Mouse (Mus musculus) MEL-GATA-1-ER (cell line): ENCODE results near the gene Cabp4.
"Not testable (repeated sequence)": the region's sequence is repeated elsewhere in the genome, so short reads cannot be mapped to it uniquely, and the experiment has no call there.

ENCODE experiments used
- DNase-seq: peaks from one replicate; pipeline ENCODE4 v3.0.0-alpha.2; 2012; ENCODE audit warnings: low read depth; ENCODE audit errors: extremely low read depth

The Cabp4 gene

DNA sequence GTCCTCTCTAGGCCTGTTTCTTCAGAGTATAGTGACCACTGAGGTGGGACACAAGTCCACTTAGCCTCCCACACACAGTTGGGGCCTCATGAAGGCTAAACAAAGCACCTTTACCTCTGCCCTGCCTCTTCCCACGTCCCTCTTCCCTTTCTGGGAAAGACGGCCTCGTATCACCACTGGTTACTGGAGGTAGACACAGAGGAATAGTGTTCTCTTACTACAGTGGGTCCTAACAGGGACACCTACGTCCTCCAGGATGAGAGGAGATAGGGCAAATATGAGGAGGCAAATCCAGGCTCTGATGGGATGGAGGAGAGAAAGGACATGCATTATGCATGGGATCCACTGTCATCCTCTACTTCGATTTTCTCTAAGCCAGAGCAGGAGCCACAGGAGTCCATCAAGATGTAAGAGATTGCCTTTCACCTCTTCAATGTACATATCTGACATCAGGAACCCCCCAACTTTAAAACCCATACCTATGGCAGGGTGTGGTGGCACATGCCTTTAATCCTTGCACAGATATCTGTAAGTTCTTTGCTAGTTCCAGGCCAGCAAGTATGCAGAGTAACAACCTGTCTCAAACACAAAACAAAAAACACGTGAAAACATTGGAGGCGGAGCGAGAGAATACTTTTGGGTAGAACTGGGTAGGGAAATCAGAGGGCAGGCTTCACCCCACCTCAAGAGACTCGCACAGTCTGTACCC, 4.1 kb upstream of the Cabp4 start:
- no peak for DNase-seq

DNA sequence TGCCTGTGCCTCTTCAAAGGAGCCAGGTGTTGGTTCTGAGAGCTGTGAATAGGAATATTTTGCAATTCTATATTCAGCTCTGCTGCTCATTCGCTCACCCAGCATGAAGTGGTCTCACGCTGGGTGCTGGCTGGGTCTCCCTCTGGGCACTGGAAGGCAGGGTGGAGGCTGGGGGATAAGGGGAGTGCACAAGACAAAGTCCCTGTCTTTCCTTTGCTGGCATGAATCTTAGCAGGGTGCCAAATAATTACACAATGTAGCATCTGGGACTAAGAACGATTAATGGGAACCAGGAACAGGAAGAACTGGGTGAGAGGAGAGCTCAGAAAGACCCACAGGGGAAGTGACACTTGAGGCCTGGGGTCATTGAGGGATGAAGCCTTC, 3.2 kb upstream of the Cabp4 start:
- DNase-seq: no peak

DNA sequence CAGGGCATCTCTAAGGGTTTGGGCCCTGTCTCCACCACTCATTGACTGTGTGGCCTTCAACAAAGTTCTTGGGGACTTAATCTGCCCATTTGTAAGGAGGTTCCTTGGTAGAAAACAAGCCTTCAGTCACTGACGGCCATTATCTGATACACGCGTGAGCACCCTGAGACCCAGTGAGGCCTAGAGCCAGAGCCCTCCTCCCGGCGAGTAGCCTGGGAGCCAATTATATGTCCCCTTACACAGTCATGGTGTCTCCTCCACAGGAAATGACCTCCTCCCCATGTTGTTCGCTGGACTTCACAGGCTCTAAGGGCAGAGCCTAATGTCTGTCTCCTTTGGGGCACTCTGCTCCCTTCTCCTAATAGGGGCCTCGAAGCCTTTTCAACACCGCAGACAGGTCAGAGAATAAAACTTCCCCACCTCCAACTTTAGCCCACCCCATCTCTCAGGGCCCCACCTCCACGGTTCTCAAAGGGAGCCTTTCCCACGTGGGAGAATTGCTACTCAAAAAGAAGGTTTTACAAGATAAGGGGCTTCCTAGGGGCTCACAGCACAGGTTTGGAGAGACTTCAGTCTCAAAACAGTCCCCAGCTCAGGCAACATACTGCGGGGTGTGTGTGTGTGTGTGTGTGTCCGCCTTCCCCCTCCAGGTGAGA, 2.7 kb upstream of the Cabp4 start:
- no peak for DNase-seq

DNA sequence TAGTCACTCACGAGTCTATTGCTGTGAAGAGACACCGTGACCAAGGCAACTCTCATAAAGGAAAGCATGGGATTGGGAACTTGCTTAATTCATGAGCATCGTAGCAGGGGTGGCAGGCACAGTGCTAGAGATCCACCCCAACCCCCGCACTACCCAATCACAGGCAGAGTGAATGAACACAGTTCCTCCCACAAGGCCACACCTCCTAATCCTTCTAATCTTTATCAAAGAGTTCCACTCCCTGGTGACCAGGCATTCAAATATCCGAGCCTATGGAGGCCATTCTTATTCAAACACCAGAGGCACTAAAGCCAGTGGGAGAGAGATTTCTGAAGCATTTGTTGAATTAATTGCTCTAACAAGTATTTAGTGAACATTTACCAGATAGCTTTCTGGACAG, 2.1 kb upstream of the Cabp4 start:
- no peak for DNase-seq

DNA sequence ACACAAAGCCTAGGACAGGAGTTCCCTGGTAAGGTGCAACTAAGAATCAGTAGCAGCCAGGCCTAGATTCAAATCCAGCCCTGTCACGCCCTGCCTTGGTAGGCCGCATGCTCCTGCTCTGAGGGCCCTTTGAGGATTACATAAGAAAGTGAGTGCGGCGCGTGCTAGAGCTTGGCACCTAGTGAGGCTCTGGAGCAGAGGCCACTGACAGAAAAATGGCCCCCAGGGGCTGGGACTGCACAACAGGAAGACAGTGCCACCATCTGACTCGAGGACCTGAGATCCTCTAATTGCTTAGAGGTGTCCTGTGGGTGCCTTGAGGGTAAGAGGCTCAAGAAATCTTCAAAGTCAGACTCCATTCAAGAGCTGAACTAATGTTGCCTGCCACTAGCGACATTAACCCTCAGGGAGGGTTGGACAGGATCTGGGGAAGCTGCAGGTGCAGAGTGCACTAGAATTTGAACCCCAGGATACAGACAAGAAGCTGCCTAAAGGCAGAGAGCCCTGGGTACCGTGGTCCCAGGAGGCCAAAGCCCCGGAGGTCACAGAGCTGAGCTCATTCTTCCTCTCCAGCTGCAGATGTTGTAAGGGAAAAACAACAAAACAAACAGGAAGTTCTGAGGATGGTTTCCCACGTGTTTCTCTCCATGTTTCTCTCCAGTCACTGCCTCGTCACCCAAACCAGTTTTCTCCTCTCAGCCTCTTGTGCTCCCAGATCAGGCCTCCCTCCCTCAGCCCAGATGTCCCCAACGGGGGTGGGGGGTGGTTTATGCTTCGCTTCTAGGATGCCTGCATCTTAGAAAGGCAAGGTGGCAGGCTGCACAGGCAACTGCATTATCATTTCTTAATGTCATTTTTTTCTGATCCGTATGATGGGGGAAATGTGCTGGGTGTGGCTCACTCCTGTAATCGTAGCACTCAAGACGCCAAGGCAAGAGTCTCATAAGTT, 991 bp upstream of the Cabp4 start:
- no peak for DNase-seq

DNA sequence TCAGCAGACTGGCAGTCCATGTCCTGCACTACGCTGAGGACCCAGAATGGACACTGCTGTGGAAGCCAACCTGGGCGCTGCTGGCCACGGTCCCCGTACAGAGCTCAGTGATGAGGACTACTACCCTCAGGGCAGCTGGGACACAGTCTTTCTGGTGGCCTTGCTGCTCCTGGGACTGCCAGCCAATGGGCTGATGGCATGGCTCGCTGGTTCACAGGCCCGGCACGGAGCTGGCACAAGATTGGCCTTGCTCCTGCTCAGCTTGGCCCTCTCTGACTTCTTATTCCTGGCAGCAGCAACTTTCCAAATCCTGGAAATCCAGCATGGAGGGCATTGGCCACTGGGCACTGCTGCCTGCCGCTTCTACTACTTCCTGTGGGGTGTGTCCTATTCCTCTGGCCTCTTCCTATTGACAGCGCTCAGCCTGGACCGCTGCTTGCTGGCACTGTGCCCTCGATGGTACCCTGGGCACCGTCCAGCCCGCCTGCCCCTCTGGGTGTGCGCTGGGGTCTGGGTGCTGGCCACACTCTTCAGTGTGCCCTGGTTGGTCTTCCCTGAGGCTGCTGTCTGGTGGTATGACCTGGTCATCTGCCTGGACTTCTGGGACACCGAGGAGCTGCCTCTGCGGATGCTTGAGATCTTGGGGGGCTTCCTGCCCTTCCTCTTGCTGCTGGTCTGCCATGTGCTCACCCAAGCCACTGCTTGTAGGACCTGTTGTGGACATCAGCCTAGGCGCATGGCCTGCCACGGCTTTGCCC, 1.2 kb downstream of the Cabp4 start:
- no peak for DNase-seq

DNA sequence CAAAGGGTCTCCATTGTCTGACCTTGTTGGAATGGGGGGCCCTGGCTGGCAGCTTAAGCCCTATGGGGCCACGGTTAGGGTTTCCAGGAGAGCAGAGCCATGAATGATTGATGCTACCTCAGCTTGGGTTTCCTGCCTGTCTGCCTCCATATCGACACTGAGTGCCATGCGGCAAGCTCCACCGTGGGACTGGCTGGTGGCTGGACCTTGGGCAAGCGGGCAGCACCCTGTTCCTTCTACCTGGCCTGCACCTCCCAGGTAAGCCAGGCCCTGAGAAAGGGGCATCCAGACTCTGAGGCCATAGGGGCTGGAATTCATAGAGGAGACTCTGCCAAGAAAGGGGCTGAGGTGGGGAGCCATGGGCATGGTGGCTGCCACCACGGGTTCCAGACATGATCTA, 3.7 kb downstream of the Cabp4 start:
- no peak for DNase-seq

DNA sequence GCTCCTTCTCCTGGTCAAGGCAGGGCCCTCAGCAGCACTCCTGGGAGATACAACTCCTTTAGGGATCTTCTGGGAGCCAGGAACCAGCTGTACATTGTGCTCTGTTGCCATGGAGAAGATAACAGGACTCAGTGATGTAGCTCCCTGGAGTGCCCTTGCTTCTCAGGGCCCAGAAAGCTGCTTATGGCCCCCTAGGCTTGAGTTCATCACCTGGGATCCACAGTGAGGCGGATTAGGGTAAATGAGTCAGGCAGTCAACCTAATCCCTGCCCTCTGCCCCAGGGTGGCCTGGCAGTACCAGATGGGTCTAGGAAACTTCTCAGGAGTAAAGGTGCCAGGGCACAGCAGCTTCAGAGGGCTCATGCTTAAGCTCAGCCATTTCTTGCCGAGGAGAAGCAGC, 4.4 kb downstream of the Cabp4 start, which contains the start of gene Gpr152:
Gene Gpr152, plus strand, starts transcription at position 342 of the 400 bp plus-strand sequence.
- DNase-seq: no peak

DNA sequence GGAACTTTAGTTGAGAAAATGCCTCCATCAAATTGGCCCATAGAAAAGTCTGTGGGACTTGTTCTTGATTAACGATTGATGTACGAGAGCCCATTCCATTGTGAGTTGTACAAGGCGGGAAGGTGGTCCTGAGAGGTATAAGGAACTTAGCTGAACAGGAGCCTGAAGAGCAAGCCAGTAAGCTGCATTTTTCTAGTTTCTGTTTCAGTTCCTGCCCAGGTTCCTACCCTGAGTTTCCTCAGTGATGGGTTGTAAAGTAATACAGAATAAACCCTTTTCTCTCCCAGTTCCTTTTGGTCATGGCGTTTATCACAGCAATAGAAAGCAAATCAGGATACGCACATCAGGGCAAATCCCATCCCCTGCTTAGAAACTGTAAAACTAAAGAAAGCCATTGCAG, 5.9 kb downstream of the Cabp4 start:
- DNase-seq: no peak

DNA sequence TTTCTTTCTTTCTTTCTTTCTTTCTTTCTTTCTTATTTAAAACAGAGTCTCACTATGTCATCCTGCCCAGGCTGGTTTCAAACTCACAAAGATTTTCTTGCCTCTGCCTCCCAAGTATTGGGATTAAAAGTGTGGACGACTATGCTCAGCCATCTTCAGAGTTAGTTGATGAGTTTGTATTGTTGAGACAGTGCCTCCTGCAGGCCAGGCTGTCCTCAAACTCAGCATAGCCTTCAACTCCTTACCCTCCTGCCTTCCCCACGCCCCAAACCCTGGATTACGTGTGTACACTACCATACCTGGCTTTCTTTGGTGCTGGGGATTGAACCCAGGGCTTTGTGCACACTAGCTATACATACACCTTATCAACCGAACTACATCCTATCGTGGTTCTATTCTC, 7.4 kb downstream of the Cabp4 start:
- DNase-seq: no peak

DNA sequence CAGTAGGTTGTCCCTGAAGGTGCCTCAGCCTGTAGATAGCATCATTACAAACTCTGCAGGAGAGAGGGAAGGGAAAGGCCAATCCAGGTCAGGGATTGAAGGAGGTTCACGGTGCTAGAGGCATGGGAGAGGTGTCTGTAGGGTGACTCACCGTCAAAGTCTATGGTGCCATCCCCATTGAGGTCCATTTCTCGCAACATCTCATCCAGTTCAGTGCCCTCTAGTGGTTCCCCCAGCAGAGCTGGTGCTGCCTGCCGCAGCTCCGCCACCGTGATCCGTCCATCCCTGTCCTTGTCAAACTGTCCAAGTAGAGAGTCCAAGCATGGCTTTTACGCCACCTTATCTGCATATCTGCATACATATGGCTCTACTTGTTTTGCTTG, 7.9 kb downstream of the Cabp4 start:
- not testable (repeated sequence) for DNase-seq

DNA sequence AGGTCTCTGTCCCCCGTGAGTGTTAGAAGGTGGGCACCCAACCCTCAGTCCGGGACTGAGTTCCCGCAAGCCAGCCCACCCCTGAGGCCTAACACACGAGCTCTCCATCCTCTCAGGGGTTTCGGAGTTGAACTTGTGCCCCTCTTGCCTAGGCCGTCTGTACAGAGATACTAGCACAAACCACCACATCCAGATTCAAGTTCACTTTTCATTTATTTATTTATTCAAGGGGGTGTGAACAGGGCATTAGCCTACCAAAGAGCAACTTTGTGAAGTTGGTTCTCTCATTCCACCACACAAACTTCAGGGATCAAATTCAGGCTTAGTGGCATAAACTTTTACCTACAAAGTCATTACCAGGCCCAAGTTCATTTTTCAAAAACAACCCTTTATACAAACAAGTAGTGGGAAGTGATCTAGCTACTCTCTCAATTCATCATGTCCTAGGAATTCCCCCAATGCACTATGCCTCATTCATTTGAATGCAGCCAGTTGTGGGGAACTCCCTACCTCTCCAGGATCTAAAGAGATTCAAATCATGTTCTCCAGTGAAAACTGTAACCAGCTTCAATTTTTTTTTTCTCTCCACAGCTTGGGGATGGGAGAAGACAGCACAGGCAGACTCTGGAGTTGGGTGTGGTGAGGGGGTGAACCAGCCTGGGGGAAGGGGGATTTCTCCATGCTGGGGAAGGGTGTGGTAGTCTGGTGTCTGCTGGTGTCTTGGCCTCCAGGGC, 8.4 kb downstream of the Cabp4 start:
- not testable (repeated sequence) for DNase-seq

DNA sequence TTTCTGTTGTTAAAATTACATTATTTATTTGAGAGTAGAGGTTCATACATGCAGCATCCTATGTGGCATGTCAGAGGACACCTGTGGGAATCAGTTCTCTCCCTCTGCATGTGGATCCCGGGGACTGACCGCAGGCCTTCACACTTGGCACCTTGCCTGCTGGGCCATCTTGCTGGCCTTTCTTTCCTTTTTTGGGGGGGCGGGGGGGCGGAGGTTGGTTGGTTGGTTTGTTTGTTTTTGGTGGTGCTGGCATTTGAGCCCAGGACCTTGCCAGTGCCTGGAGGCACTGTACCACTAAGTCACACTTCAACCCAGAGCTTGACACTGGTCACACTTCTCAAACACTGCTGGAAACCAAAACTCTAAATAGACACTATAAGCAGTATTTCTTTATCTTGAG, 9.5 kb downstream of the Cabp4 start:
- DNase-seq: no peak

DNA sequence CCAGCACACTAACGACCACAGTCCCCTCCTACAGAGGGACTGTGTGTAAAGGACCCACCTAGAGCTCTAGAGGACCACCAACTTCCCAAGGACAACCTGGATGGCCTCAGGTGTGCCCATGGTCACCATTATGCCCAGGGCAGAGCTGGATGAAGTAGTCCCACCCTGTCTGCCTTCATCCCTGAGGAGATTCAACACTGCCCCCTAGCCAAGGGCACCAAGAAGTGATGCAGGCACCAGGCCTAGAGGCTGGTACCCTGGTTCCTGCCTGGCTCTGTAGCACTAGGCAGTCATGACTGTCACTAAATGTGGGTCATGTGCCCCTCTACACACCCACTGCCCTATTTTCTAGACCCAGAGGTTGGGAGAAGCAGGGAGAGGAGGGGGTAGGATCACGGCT, 12.1 kb downstream of the Cabp4 start:
- no peak for DNase-seq

DNA sequence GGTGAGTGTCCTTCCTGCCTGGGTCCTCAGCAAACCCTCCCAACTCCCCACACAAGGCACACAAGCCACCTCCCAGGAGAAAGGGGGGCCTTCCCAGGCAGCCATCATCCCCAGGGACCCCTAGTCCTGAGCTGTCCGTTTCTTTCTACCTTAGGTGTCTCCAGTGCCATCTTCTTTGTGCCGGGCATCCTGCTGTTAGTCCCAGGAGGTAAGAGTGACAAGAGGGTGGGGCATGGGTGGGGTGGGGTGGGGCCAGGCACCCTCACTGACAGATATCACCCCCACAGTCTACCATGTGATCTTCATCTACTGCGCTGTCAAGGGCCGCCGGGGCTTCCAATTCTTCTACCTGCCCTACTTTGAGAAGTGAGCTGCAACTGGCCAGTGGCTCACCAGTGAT, 12.8 kb downstream of the Cabp4 start:
- no peak for DNase-seq

DNA sequence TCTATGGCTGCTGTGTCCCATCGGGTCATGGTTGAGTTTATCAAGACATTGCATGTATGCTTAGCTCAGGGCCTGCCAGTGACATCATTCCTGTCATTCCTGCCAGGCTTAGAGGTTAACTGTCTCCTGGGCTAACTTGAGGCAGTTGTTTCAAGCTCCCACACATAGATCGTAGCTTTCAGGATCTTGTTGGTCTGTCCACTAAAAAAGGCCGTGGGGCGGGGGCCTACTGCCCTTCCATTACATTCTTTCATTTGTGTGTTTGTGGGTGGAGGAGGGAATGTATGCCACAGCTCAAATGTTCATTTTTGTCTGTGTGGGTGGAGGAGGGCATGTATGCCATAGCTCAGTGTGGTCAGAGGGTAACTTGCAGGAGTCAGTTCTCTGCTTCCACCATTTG, 13.7 kb downstream of the Cabp4 start:
- no peak for DNase-seq

DNA sequence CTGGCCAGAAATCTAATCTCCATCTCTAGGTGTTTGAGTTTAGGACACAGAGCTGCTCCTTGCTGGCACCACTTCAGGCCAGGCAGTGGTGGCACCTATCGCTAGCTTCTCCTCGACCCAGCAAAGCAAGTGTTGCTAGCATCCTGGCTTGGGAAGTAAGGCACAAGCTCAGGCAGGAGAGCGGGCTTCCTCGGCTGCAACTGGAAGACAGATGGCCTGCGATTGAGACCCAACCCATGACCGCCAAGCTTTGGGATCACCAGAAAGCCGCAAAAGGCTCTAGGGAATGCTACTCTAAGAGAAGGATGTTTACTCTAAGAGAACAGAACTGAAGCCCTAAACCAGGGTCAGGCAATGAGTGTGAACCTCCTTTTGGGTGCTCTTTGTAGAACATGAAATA, 14.4 kb downstream of the Cabp4 start:
- DNase-seq: no peak

DNA sequence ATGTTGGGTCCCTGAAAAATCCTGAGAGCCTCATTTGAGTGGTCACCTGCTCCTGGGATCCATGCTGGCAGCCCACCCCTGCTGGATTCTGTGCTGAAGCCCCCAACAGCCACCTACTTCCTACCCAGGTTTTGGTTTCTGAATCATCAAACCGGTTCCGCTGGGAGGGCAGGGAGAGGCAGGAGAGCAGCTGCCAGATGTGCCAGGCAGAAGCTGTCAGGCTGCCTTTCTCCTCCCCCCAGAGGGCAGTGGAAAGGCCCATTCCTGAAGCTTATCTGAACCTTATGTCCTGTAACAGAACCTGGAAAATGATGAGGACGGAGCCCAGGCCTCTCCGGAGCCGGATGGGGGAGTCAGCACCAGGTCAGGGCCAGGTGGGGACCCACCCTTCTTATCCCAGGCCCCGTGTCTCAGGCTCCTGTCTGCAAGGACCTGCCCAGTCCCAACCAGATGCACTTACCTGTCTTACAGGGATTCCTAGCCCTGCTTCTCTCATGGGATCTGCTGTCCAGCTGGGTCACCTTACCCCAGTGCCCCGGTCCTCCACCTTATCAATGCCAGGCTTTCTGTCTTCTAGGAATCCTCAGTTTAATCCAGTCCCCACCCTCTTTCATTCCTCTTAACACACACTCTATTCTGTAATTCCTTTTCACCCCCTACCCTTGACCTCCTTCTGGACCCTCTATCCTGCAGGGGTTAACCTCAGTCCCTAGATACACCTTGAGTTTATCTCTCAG, 16.9 kb downstream of the Cabp4 start:
- no peak for DNase-seq

DNA sequence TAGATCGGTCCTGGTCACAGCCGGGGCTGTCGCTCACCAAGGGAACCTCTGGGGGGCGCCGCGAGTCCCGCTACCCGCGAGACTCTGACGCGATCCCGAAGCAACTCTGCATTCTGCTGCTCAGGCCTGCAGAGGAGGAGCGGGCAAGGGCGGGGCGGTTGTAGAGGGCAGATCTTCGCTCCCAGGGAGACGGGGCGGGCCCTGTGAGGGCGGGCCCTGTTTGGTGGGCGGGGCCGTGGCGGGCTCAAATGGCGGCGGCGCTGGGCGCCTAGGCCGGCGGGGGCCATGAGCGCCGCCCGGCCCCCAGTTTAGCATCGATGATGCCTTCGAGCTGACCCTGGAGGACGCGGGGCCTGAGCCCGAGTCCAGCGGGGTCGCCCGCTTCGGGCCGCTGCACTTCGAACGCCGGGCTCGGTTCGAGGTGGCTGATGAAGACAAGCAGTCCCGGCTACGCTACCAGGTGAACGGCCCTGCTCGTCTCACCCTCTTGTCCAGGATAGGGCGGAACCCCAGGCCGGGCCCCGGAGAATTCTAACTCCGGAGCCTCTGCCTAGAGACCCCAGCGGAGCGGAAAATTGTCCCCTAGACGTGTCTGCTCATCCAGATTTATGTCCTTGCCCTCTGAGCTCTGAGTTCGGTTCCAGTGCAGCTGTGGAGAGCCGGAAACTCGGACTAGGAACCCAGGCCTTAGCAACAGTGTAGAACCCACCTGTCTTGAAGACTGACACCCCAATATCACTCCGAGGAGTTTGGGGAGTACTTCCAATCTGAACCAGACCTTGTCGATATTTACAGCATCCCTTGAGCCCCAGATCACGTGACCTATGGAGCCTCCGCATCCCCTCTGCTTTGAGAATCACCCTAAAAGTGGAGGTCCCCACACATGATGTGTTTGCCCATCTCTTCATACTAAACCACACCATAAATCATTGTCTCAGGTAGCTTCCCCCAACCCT, 17.8 kb downstream of the Cabp4 start, which contains the start of gene Aip:
Gene Aip, minus strand, starts transcription at position 118 of the 956 bp plus-strand sequence.
- DNase-seq: peak; percentile 90
